Mouse (Mus musculus): ENCODE data around the gene Inhbc. TPM values are rescaled to one million over a fixed set of nuclear protein-coding genes. Genes with fewer than 3 reads are reported as not detected.

Gene Inhbc
- total and polyA plus RNA-seq, 3 experiments: 0.20 to 0.38 TPM; not detected in 1

DNA sequence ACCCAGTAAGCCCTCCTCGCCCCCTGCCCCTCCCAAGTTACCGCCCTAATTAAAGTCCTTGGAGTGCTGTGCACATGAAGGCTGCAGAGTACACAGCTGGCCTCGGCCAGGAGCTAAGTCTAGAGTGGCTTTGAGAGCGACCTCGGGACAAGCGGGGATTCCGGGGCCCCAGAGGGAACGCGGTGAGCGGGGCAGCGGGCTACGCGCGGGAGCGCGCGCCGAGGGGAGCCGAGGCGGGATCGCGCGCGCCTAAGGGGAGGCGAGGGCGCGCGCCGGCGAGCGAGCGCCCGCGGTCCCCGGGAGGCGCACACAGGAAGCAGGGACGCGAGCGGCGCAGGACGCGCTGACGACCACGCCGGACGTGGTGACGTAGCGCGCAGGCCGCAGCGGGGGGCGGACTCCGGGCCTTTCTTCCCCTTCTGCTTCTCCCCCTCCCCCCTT, 10.0 kb upstream of the Inhbc start, which contains the start of gene R3hdm2 (continued):
- no peak for TF ChIP-seq JUN (IDR thresholded peaks at IDR 0.05; ENCODE audit: insufficient read depth, low read depth, low read length)
- TF ChIP-seq CHD2 (IDR thresholded peaks at IDR 0.05; ENCODE audit: low read length): peak; percentile 47; the same call in 1 of the 2 replicates
- no peak for TF ChIP-seq EP300 (IDR thresholded peaks at IDR 0.05; ENCODE audit: low read length)

DNA sequence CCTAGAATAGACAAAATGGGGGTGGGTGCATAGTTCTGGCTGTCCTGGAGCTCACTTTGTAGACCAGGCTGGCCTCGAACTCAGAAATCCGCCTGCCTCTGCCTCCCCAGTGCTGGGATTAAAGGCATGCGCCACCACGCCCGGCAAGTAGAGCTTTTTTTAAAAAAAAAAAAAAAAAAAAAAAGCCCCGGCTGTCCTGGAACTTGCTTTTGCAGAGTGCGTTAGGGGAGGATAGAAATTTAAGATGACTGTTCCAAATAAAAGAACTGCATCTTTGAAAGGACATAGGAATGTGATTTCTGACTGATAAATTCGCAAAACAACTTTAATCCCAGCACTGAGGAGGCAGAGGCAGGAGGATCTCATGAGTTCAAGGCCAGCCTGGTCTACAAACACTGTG, 9.4 kb upstream of the Inhbc start:
- H3K27ac ChIP-seq (ENCODE audit: insufficient read depth, low read depth): no peak overlapping the region
- peaks cover 4% of the 10 kb centered on the region for H3K9me3 ChIP-seq (replicated peaks; ENCODE audit: low read length)
- H3K36me3 ChIP-seq (replicated peaks in 1 of 2; ENCODE audit: control insufficient read depth in 1 of 2, insufficient read depth in 1 of 2, low read length in 1 of 2): peaks cover 0 to 8% of the 10 kb centered on the region in 2 experiments
- no peak for DNase-seq (ENCODE audit: extremely low read depth)
- H3K27me3 ChIP-seq (replicated peaks): no peaks in the 10 kb centered on the region
- H3K4me1 ChIP-seq (ENCODE audit: control insufficient read depth in 1 of 2, insufficient read depth in 2 of 2): peaks cover 2 to 18% of the 10 kb centered on the region in 2 experiments; a peak in 3 of 4 replicates
- peak overlapping the region; percentile 75 for H3K9ac ChIP-seq (ENCODE audit: insufficient read depth, low read depth)
- peaks cover 13% of the 10 kb centered on the region for H3K79me2 ChIP-seq (replicated peaks; ENCODE audit: control insufficient read depth, extremely low read depth, insufficient read depth, poor library complexity, severe bottlenecking)
- H3K4me2 ChIP-seq (ENCODE audit: insufficient read depth, low read depth, poor library complexity, severe bottlenecking): peak overlapping the region; percentile 59; the same call in 1 of the 2 replicates
- in situ Hi-C loops (cut with MboI; ENCODE audit: low pct_ligation_motif_present, low pct_unique_long_range_greater_than_20kb, low sequenced_read_pairs): no loop called here
- TF ChIP-seq POLR2AphosphoS2 (IDR thresholded peaks at IDR 0.05; ENCODE audit: low read depth, low read length) (no peak), ZNF384 (IDR thresholded peaks at IDR 0.05; ENCODE audit: low read depth, low read length) (peak; percentile 60; the same call in 1 of the 2 replicates)
- dilution Hi-C loops (cut with MboI; ENCODE audit: extremely low pct_ligation_motif_present, extremely low pct_unique_long_range_greater_than_20kb, low sequenced_read_pairs): no loop called here
- H3K4me3 ChIP-seq (replicated peaks in 1 of 3; ENCODE audit: low read depth in 2 of 3, low read length in 2 of 3, poor library complexity in 1 of 3): peak overlapping the region; percentile 61 to 72 (median 69)

DNA sequence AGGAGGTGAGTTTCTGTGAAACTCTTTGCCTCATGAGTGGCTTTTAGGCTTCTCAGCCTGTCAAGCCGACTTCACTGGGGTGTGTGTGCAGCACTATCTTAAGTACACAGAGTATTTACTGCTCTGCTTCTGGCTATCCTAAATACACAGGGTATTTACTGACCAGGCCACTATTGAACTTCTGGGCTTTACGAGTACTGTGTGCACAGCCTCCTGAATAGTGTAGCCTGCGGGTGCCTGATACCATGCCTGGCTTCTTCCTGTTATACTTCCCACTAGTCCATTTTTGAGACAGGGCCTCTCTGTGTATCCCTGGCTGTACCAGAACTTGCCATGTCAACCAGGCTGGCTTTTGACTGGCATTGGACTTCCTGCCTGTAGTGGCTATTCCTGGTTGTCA, 7.5 kb upstream of the Inhbc start:
- Histone ChIP-seq H3K9me3 (replicated peaks; ENCODE audit: low read length) (peaks cover 4% of the 10 kb centered on the region), H3K4me3 (replicated peaks in 1 of 3; ENCODE audit: low read depth in 2 of 3, low read length in 2 of 3, poor library complexity in 1 of 3) (no peak overlapping the region), H3K9ac (ENCODE audit: insufficient read depth, low read depth) (no peak overlapping the region), H3K79me2 (replicated peaks; ENCODE audit: control insufficient read depth, extremely low read depth, insufficient read depth, poor library complexity, severe bottlenecking) (peaks cover 6% of the 10 kb centered on the region), H3K27me3 (replicated peaks) (no peaks in the 10 kb centered on the region), H3K4me1 (ENCODE audit: control insufficient read depth in 1 of 2, insufficient read depth in 2 of 2) (peaks cover 2 to 12% of the 10 kb centered on the region in 2 experiments; a peak in 2 of 4 replicates), H3K27ac (ENCODE audit: insufficient read depth, low read depth) (no peak overlapping the region), H3K36me3 (replicated peaks in 1 of 2; ENCODE audit: control insufficient read depth in 1 of 2, insufficient read depth in 1 of 2, low read length in 1 of 2) (peaks cover 0 to 2% of the 10 kb centered on the region in 2 experiments), H3K4me2 (ENCODE audit: insufficient read depth, low read depth, poor library complexity, severe bottlenecking) (no peak overlapping the region)
- TF ChIP-seq JUND (conservative IDR thresholded peaks at IDR 0.05; ENCODE audit: low read depth, low read length) (no peak), CTCF (conservative IDR thresholded peaks at IDR 0.05 in 1 of 2, IDR thresholded peaks at IDR 0.05 in 1 of 2; ENCODE audit: low read depth in 2 of 2, low read length in 2 of 2) (no peak), TCF12 (IDR thresholded peaks at IDR 0.05; ENCODE audit: low read depth, low read length) (no peak), ETS1 (conservative IDR thresholded peaks at IDR 0.05; ENCODE audit: low read depth, low read length) (no peak), ZNF384 (IDR thresholded peaks at IDR 0.05; ENCODE audit: low read depth, low read length) (no peak), MAZ (IDR thresholded peaks at IDR 0.05; ENCODE audit: low read depth, low read length) (no peak), CHD1 (IDR thresholded peaks at IDR 0.05; ENCODE audit: low read depth, low read length) (no peak), MAX (IDR thresholded peaks at IDR 0.05; ENCODE audit: low read length) (no peak), NELFE (IDR thresholded peaks at IDR 0.05; ENCODE audit: low read depth, low read length) (no peak), PAX5 (IDR thresholded peaks at IDR 0.05; ENCODE audit: low read length) (no peak), POLR2AphosphoS2 (IDR thresholded peaks at IDR 0.05; ENCODE audit: low read depth, low read length) (no peak), NRF1 (IDR thresholded peaks at IDR 0.05; ENCODE audit: low read depth, low read length) (no peak)
- no peak for DNase-seq (ENCODE audit: extremely low read depth)
- dilution Hi-C loops (cut with MboI; ENCODE audit: extremely low pct_ligation_motif_present, extremely low pct_unique_long_range_greater_than_20kb, low sequenced_read_pairs) (no loop called here), in situ Hi-C loops (cut with MboI; ENCODE audit: low pct_ligation_motif_present, low pct_unique_long_range_greater_than_20kb, low sequenced_read_pairs) (no loop called here)
